Mouse (Mus musculus) heart, postnatal 14 days (tissue): ENCODE measurements around the gene Rwdd4a. TPM values are rescaled to one million over a fixed set of nuclear protein-coding genes. Genes with fewer than 3 reads are reported as not detected.

Experiments used
- DNase-seq, 2 experiments: peaks; one replicate each; pipeline ENCODE4 v3.0.0; 2021 to 2022
- intact Hi-C: fragments of 180-260 bp; cut with DNase I; formaldehyde crosslinking; loops from one replicate; pipeline ENCODE4 v1.15.1; 2025
- long read RNA-seq, 2 experiments: library from polyadenylated mRNA; stranded (forward); transcript quantifications; one replicate each; pipeline ENCODE4 v2.0.0; 2021
- total RNA-seq, 2 experiments: library from RNA; stranded (reverse); gene quantifications; 2 replicates each; pipeline ENCODE4 v1.2.3; 2021

The Rwdd4a gene
- total RNA-seq = 10 to 100 TPM; 48.4 to 60.7 TPM
- long read RNA-seq, experiment 1, partial matches to known transcripts = 1 of 43 reads
- long read RNA-seq, experiment 1, other reads (novel, unspliced or antisense) = 38 of 43 reads
- long read RNA-seq, experiment 2, transcript Rwdd4a-205 (1 exons, 2,498 nt) = major isoform, 8 of 46 reads
- long read RNA-seq, experiment 2, partial matches to known transcripts = 1 of 46 reads
- long read RNA-seq, experiment 2, other reads (novel, unspliced or antisense) = 37 of 46 reads

- DNase-seq = peak; percentile 93 to 96
- intact Hi-C loops = loop anchor here (2.0 to 5.0 kb wide), 2 partner anchors 141 to 159 kb away; partner anchors contain the start of gene Ing2
Observed at GRCm38 (mm10) chr8:47533344-47534125, at the start of gene Rwdd4a, which contains the start of gene Trappc11. Gene Rwdd4a (plus strand): TSS chr8:47533664. Gene Trappc11 (minus strand): TSS chr8:47533470.

DNA sequence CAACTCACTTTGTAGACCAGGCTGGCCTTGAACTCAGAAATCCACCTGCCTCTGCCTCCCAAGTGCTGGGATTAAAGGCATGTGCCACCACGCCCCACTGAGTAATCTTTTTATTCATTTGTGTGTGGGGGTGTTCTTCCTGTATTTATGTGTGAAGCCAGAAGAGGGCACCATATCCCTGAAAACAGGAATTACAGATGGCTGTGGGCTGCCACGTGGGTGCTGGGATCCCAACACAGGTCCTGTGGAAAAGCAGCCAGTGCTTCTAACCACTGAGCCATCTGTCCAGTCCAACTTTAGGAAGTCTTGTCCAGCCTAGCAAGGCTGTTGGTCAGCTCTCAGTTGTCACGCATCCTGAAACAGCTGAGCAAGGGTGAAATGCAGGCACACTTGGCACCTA lies 46.2 kb upstream of the Rwdd4a start:
- intact Hi-C loops = no loop called here
- DNase-seq = no peak

DNA sequence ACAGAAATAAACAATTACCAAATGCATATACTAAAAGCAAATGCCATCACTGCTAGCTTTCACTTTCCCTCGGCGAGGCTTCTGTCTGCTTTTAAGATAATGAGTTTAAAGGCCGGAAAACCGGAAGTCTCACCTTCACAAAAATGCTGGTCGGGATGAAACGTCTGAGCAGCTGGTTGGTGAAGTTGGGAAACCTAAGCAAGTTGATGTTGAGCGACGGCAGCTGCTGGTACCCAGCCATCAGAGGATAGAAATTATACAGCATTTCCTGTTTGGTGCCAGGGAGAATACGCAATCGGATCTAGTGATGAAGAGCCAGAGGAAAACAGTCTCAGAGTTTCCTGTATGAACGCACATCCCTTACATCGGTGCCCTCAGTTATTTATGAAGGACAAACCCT lies 40.4 kb upstream of the Rwdd4a start:
- no peak for DNase-seq
- intact Hi-C loops = loop anchor here (10.0 kb wide), 1 partner anchor 478 kb away; no protein-coding TSS in a partner anchor

DNA sequence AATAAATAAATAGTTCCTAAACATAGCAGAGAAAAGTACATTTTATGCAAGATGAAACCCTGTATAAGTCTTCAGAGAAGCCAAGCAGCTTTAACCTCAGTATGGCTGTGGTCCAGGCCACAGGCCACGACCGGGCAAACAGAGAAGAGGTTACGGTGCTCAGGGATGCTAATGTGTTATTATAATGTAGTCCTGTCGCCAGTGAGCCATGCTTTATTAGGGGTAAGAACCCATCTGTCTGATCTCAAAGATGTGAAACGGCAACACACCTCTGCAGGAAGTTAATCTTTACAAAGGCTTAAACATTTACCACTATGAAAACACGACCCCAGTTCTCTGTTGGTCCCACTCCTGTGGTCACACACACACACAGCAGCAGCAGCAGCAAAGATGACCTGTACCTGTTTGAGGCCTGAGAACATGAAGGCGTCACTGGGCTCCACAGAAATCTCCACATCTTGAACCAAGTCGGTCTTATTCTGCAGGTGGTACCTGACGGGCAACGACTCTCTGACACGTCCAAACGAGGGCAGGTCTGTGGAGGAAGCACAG lies 38.8 kb upstream of the Rwdd4a start:
- intact Hi-C loops = loop anchor here (10.0 kb wide), 1 partner anchor 480 kb away; no protein-coding TSS in a partner anchor
- DNase-seq = no peak

- no peak for DNase-seq
- intact Hi-C loops = loop anchor here (10.0 kb wide), 1 partner anchor 481 kb away; no protein-coding TSS in a partner anchor
Observed at GRCm38 (mm10) chr8:47495428-47495827, 38.0 kb upstream of the Rwdd4a start.

DNA sequence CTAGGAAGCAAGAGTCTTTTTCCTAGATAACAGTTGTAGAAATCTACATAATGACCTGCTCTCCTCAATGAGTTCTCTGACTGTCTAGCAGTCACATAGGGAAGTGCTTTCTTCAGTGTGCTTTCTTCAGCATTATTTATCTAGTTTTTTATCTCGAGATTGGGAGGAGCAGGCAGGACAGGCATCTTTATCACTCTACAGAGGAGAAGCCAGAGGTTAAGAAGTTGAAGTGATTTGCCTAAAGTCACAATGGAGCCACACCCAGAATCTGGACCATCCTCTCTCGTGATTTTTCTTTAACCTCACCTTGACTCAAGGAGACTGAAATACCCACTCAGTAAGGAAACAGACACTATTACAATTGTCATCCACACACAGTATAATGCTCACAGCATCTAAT lies 31.5 kb upstream of the Rwdd4a start:
- intact Hi-C loops = loop anchor here (5.0 kb wide), 1 partner anchor 90 kb away; no protein-coding TSS in a partner anchor

GRCm38 (mm10) chr8:47502546-47502945 lies 30.9 kb upstream of the Rwdd4a start:
- DNase-seq = no peak
- intact Hi-C loops = loop anchor here (5.0 kb wide), 1 partner anchor 90 kb away; no protein-coding TSS in a partner anchor

More for the DNA sequence above, 31.5 kb upstream of the Rwdd4a start:
- DNase-seq = no peak

- intact Hi-C loops = no loop called here
- no peak for DNase-seq
Observed at GRCm38 (mm10) chr8:47505431-47505830, 28.0 kb upstream of the Rwdd4a start.

DNA sequence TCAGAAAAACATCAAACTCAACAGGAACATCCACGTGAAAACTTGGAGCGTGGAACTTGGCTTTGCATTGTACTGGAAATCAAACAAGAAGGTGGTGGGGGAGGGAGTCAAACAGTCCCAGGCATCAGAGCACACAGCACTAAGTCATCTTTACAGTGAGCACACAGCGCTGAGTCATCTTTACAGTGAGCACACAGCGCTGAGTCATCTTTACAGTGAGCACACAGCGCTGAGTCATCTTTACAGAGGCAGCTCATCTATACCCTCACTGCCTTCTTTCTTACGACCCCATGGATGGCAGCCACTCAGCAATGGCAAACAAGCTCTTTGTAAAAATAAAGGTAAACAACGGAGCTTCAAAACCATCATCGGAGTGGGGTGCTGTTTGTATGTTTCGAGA lies 22.5 kb upstream of the Rwdd4a start:
- no peak for DNase-seq
- intact Hi-C loops = no loop called here

- no peak for DNase-seq
- intact Hi-C loops = no loop called here
Observed at GRCm38 (mm10) chr8:47513601-47514000, 19.9 kb upstream of the Rwdd4a start.

DNA sequence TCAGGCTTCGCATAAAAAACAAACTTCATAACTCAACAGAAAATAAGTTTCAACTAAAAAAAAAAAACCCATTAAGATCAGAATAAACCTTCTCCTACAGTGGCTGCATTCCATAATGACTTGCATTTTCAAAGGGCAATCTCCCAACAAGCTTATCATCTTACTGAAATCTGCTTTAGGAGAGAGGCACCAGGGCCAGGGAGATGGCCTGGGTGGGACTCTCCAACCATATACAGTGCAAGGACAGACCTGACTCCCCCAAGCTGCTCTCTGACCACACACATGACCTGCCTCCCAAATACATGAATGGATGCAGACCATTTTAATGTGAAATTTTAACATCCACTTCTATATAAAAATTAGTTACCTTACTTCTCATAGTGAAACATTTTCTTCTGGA lies 5.4 kb upstream of the Rwdd4a start:
- intact Hi-C loops = no loop called here
- DNase-seq = no peak

DNA sequence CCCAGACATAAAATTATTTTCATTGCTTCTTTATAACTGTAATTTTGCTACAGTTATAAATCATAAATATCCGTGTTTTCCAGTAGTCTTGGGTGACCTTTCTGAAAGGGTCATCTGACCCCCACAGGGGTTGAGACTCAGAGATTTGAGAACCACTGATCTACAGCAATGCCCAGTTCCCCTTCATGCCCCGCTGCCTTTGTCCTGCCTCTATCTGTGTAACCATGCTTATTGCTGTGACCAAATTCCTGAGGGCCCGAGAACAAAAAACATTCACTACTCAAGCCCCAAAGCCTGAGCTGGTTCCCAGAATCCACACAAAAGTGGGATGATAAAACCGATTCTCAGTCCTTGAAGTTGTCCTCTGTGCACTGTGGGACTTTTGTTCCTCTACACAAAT lies 4.9 kb downstream of the Rwdd4a start:
- DNase-seq = no peak
- intact Hi-C loops = no loop called here

DNA sequence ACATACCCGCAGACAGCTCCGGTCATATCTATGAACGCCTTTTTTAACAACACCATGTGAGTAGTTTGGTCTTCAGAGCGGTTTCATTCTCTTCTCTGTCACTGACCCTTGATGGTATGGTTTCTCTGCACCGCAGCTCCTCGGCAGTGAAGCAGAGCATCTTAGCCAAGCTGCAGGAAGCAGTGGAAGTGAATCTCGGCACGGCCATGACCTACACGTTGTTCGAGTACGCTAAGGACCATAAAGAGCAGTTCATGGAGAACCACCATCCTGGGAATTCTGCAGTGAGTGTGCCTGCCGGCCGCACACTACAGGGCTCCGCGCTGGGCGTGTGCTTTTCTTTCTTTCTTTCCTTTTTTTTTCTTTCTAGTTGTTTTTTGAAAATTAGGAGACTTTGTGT lies 9.3 kb downstream of the Rwdd4a start:
- no peak for DNase-seq
- intact Hi-C loops = no loop called here

DNA sequence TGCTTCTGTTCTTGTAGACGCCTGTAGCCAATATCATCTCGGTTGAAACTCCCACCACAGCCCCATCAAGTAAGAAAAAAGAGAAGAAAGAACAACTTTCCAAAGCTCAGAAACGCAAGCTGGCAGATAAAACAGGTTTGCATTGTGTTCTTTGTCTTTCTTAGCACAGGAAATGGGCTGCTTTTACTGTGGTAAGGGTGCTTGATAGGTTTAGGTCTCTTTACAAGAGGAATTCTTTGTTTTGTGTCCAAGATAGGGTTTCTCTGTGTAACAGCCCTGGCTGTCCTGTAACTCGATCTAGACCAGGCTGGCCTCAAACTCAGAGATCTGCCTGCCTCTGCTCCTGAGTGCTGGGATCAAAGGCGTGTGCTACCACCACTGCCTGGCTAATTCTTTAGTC lies 10.6 kb downstream of the Rwdd4a start:
- intact Hi-C loops = no loop called here
- DNase-seq = no peak

DNA sequence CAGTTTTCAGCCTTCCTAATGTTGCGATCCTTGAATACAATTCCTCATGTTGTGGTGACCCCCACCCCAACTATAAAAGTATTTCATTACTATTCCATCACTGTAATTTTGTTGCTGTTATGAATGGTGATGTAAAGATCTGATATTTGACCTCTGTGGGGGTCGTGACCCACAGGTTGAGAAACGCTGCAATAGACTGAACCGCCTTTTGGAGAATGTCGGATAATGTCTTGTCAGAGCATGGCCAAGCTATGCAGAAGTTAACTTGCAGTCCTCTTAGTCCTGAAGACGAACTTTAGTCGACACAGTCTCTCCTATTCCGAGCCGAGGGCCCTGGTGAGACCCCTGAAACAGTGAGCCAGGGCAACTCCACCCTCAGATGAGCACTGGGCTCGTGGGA lies 13.6 kb downstream of the Rwdd4a start:
- intact Hi-C loops = no loop called here
- no peak for DNase-seq

DNA sequence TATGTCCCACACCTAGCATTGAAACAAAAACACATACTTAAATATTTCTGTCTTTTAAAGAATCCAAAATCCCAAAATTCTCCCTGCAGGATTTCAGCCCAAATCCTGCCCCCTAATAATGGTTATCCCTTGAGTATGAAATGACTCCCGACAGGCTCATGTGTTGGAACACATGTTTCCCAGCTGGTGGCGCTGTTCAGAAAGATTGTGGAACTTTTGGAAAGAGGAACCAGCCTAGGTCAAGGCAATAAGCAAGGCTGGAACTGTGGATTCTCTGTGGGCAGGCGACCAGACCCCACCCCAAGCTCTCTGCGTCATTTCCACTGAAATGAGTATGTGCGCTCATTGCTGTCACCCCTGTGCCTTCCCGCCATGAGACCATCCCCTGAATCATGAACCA lies 20.1 kb downstream of the Rwdd4a start:
- intact Hi-C loops = loop anchor here (5.0 kb wide), 1 partner anchor 139 kb away; no protein-coding TSS in a partner anchor
- DNase-seq = peak in 1 of 2 experiments; percentile 12

DNA sequence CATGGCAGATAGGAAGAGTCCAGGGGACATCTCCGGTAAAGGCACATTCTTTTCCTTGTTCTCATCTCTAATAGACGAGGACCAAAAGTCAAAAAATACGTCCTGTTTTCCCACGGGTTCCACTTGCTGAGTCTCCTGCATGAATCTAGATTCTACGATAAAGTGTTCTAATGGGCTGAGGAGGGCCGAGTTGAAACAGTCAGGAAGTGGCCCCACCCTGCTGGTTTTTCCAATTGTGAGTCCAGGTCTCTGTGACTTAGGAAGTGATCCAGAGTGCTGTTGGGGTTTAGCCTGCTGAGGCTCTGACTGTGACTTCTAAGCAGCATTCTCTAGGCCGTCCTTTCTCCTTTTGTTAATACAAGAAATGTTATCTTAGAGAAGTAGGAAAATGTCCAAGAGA lies 23.0 kb downstream of the Rwdd4a start:
- intact Hi-C loops = no loop called here
- DNase-seq = peak; percentile 5 to 12

DNA sequence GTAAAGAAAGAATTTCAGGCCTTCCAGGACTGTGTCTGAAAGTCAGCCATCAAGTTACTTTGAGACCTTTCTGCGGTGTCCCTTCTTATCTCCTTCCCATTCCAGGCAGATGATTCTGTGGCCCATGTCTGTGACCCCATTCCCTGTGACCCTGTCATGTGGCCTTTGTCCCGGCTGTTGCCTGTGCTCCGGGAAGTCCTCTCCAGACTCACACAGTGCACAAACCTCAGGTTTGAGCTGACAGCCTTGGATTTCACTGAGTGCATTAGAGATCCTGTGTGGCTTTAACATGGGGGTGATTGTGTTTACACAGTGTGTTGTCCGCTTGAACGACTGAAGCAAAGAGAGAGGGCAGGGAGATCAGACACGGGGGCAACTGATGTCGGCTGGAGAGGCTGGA lies 24.8 kb downstream of the Rwdd4a start:
- intact Hi-C loops = no loop called here

DNA sequence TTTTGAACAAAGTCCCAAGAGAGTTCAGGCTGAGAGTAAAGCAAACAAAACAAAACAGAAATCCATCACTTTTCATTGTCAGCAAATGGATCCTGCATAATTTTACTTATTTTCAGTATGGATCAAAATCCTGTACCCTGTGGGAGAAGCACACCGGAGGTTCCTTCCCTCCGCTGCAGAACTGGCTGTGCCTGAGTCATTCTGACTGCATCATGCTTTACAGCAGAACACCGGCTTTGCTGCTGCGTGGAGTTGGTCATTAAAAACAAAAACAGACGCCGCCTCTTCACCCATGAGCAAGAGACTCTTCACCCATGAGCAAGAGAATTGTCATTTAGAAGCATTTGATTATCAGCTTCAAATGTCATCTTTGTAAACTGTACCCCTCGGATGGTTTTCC lies 27.3 kb downstream of the Rwdd4a start:
- DNase-seq = no peak
- intact Hi-C loops = no loop called here

More for the DNA sequence above, 24.8 kb downstream of the Rwdd4a start:
- no peak for DNase-seq

DNA sequence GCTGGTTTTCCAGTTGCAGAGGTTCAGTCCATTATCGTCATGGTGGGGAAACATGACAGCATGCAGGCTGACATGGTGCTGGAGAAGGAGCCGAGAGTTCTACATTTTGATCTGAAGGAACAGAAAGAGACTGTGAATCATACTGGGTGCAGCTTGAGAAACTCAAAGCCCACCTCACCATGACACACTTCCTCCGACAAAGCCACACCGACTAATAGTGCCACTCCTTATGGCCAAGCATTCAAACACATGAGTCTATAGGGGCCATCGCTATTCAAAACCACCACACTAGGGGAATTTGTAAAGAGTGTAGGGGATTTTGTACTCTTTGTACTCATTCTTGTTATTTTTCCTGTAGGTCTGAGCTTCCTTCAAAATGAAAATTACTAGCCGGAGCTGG lies 33.1 kb downstream of the Rwdd4a start:
- intact Hi-C loops = no loop called here
- no peak for DNase-seq

GRCm38 (mm10) chr8:47568098-47568497 lies 34.6 kb downstream of the Rwdd4a start:
- intact Hi-C loops = no loop called here
- DNase-seq = no peak
